Comparison of ENCODE assay signal across 18 mouse cellular contexts in genomic region chr6:8333380-8333779, GRCm38 (mm10).
DNase-seq lines count a peak whose midpoint lies in the region; ATAC-seq lines count a peak whose summit lies in the region.
"Had no signal": no experiment of that assay in that cellular context is flagged by ENCODE, and none has a peak within 500 bp of the region (broad histone marks: within the 10 kb centered on the region; RNA-seq: fewer than 3 reads in every experiment).

No protein-coding gene starts in this region.

- H3K4me1 ChIP-seq in limb, embryonic 13.5 days = peaks cover 11% of the 10 kb centered on the region
- no peaks in the 10 kb centered on the region for H3K4me1 ChIP-seq in limb, embryonic 10.5 days
- no peaks in the 10 kb centered on the region; the same call in 1 of the 2 replicates for H3K4me1 ChIP-seq in limb, embryonic 15.5 days

- DNase-seq in limb, embryonic 10.5 days (ENCODE audit: low spot score) = no peak
- DNase-seq in urinary bladder, postnatal 25 days (ENCODE audit: low spot score) = no peak
- DNase-seq: adrenal gland, adult 2 months; adrenal gland, adult 8-10 months; adrenal gland, postnatal 10 days; adrenal gland, postnatal 14 days; adrenal gland, postnatal 25 days; adrenal gland, postnatal 36 days; B cell, adult 2 months; cerebellum, adult 11 months; cerebellum, adult 11-12 months; cerebellum, adult 18-20 months had no signal

- no peak overlapping the region for H3K4me2 ChIP-seq in limb, embryonic 13.5 days (replicated peaks)
- no peak overlapping the region for H3K4me2 ChIP-seq in limb, embryonic 15.5 days

- no peaks in the 10 kb centered on the region for H3K36me3 ChIP-seq in limb, embryonic 13.5 days
- H3K36me3 ChIP-seq in limb, embryonic 10.5 days = no peaks in the 10 kb centered on the region
- no peaks in the 10 kb centered on the region for H3K36me3 ChIP-seq in limb, embryonic 15.5 days

- no peak overlapping the region for H3K27ac ChIP-seq in limb, embryonic 13.5 days
- no peak overlapping the region for H3K27ac ChIP-seq in limb, embryonic 10.5 days
- no peak overlapping the region for H3K27ac ChIP-seq in limb, embryonic 15.5 days

- no peaks in the 10 kb centered on the region for H3K9me3 ChIP-seq in limb, embryonic 13.5 days
- no peaks in the 10 kb centered on the region for H3K9me3 ChIP-seq in limb, embryonic 10.5 days (replicated peaks)
- H3K9me3 ChIP-seq in limb, embryonic 15.5 days = no peaks in the 10 kb centered on the region

- H3K27me3 ChIP-seq in limb, embryonic 13.5 days = no peaks in the 10 kb centered on the region
- no peaks in the 10 kb centered on the region for H3K27me3 ChIP-seq in limb, embryonic 10.5 days (ENCODE audit: low read depth, poor library complexity, severe bottlenecking)
- no peaks in the 10 kb centered on the region for H3K27me3 ChIP-seq in limb, embryonic 15.5 days
- H3K27me3 ChIP-seq: CH12.LX, Patski had no signal

- no peak overlapping the region for H3K4me3 ChIP-seq in limb, embryonic 13.5 days
- no peak overlapping the region for H3K4me3 ChIP-seq in limb, embryonic 10.5 days
- no peak overlapping the region for H3K4me3 ChIP-seq in limb, embryonic 15.5 days

- H3K9ac ChIP-seq in limb, embryonic 13.5 days = no peak overlapping the region
- H3K9ac ChIP-seq in limb, embryonic 15.5 days = no peak overlapping the region

- peak; percentile 54; the same call in 1 of the 2 replicates for ATAC-seq in limb, embryonic 13.5 days (ENCODE audit: low FRiP score, low read depth)
- ATAC-seq in limb, embryonic 15.5 days (ENCODE audit: insufficient number of reproducible peaks, low FRiP score, low TSS enrichment, low read depth) = 0 out of 2 replicates have a peak, but pooled peaks have one; percentile 52
- ATAC-seq: activated CD4-positive, CD25-positive, alpha-beta regulatory T cell, adult 4 months; CD4-positive, CD25-positive, alpha-beta regulatory T cell, adult 4 months; Patski had no signal

- 89% methylated on average over 1 of the region's 1 CpGs for WGBS in limb, embryonic 13.5 days
- WGBS in limb, embryonic 10.5 days = 96% methylated on average over 1 of the region's 1 CpGs
- WGBS in limb, embryonic 15.5 days = 84% methylated on average over 1 of the region's 1 CpGs
